Mouse (Mus musculus) thymus, adult 2 months (tissue): ENCODE measurements around the gene Fam227b. TPM values are rescaled to one million over a fixed set of nuclear protein-coding genes. Genes with fewer than 3 reads are reported as not detected.

Experiments used
- DNase-seq: peaks from one replicate; pipeline ENCODE4 v3.0.0; 2021
- H3K27ac ChIP-seq: fragments of 200-500 bp; 2 replicates; pipeline ENCODE4 v1.5.1; 2012; ENCODE audit warnings: low read length, control low read depth; ENCODE audit not compliant: control insufficient read depth, insufficient read depth
- H3K27me3 ChIP-seq: fragments of 200-500 bp; 2 replicates; pipeline ENCODE4 v1.6.1; 2012; ENCODE audit warnings: mild to moderate bottlenecking, low read length, moderate library complexity, mixed read lengths; ENCODE audit not compliant: control insufficient read depth, insufficient read depth
- H3K36me3 ChIP-seq: fragments of 200-500 bp; 2 replicates; pipeline ENCODE4 v1.6.1; 2012; ENCODE audit warnings: mild to moderate bottlenecking, low read length, moderate library complexity; ENCODE audit not compliant: control insufficient read depth, insufficient read depth
- H3K4me1 ChIP-seq: fragments of 200-500 bp; replicated peaks from 2 replicates; pipeline ENCODE4 v1.6.1; 2012; ENCODE audit warnings: low read length; ENCODE audit not compliant: control insufficient read depth, insufficient read depth
- H3K4me3 ChIP-seq: fragments of 200-500 bp; 2 replicates; pipeline ENCODE4 v1.5.1; 2012; ENCODE audit warnings: mild to moderate bottlenecking, low read length, control low read depth, moderate library complexity; ENCODE audit not compliant: control insufficient read depth, insufficient read depth
- CTCF ChIP-seq: fragments of 200-500 bp; IDR thresholded peaks from 2 replicates; pipeline ENCODE4 v1.5.1; 2012; ENCODE audit warnings: mild to moderate bottlenecking, control low read depth, low read length, moderate library complexity, borderline replicate concordance; ENCODE audit not compliant: control insufficient read depth, poor library complexity, insufficient read depth; ENCODE audit errors: extremely low read depth
- POLR2A ChIP-seq: fragments of 200-500 bp; IDR thresholded peaks from 2 replicates; pipeline ENCODE4 v1.6.1; 2012; ENCODE audit warnings: mild to moderate bottlenecking, low read length, control low read depth, moderate library complexity; ENCODE audit not compliant: control insufficient read depth, poor library complexity, insufficient read depth; ENCODE audit errors: extremely low read depth
- WGBS: fragments of 180-500 bp; shearing (Covaris S2); methylation state at CpG from one replicate; pipeline ENCODE4 v1.1.7; 2018; 5-methylcytosine and 5-hydroxymethylcytosine counted together
- polyA plus RNA-seq: library from polyadenylated mRNA; depleted of rRNA; stranded (reverse); fragments of >200 nt; gene quantifications from 2 replicates; pipeline ENCODE4 v1.2.3, GENCODE M21; 2012; rRNA removed

The Fam227b gene
- not detected in 2 replicates for polyA plus RNA-seq

DNA sequence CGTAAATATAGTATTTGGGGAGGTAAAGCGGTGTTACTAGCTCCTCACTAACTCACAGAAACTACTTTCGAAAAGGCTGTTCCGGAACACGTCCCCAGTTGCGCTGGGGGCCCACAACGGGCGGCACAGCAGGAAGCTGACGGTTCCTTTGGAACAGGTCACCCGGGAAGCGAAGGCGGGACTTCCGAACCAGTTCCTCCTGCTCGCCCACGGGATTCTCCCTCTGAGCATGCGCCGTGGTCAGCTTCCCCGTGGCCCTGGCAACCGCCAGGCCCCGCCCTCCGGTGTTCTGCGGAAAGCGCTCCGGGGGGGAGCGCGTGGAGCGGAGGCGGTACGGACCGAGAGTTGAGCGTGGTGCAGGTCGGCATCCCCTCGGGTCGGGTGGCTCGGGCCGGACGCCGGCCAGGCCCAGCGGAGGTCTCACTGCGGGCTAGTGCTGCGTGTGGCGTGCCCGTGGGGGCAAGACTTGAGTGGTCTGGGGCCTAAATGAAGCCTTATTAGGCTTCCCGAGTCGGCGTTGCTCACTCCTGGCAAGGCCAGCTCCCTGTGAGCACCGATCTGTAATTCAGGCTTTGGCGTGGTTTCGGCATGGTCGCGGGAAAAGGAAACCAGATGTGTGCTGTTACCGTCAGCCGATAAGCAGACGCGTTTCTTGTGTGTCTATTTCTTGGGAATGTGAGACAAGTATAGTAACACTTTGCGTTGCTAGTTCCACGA is at the start of gene Fam227b, which contains the start of gene Dtwd1:
Gene Fam227b (minus strand): TSS at position 150 of the 717 bp plus-strand sequence.
Gene Dtwd1 (plus strand): TSS at position 287 of the 717 bp plus-strand sequence.
- H3K4me3 ChIP-seq: peak within 1 kb of the TSS; percentile 86
- H3K27me3 ChIP-seq: no peaks in the 10 kb centered on the region
- H3K27ac ChIP-seq: peak within 1 kb of the TSS; percentile 20
- peak; percentile 62 for TF ChIP-seq POLR2A
- TF ChIP-seq CTCF: 0 out of 2 replicates have a peak, but pooled peaks have one; percentile 42
- peak; percentile 97 for DNase-seq
- H3K36me3 ChIP-seq: no peaks in the 10 kb centered on the region
- H3K4me1 ChIP-seq: peaks cover 4% of the 10 kb centered on the region
- 1% methylated on average over 57 of the region's 57 CpGs for WGBS

DNA sequence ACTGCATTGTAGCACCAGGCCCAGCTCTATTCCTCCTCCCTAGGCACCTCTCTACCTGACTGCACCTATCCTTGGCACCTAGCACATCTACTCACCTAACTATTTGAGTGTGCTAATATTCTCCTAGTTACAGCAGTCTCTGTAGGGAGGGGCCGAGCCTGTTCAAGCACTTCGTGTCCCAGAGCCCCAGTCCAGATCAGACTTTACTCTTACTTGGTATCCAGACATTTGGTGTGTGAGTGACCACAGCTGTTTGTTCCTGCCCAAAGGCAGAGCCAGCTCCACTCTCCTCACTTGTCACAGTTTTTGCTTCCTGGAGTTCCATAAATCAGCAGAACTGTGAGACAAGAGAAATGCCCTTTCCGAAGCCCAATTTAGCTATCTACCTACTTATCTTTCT is 47.2 kb upstream of the Fam227b start:
- Histone ChIP-seq H3K27me3 (no peaks in the 10 kb centered on the region), H3K4me1 (no peaks in the 10 kb centered on the region), H3K4me3 (no peak overlapping the region), H3K27ac (no peak overlapping the region), H3K36me3 (no peaks in the 10 kb centered on the region)
- WGBS: 92% methylated on average over 3 of the region's 3 CpGs
- no peak for DNase-seq
- TF ChIP-seq CTCF (no peak), POLR2A (no peak)

DNA sequence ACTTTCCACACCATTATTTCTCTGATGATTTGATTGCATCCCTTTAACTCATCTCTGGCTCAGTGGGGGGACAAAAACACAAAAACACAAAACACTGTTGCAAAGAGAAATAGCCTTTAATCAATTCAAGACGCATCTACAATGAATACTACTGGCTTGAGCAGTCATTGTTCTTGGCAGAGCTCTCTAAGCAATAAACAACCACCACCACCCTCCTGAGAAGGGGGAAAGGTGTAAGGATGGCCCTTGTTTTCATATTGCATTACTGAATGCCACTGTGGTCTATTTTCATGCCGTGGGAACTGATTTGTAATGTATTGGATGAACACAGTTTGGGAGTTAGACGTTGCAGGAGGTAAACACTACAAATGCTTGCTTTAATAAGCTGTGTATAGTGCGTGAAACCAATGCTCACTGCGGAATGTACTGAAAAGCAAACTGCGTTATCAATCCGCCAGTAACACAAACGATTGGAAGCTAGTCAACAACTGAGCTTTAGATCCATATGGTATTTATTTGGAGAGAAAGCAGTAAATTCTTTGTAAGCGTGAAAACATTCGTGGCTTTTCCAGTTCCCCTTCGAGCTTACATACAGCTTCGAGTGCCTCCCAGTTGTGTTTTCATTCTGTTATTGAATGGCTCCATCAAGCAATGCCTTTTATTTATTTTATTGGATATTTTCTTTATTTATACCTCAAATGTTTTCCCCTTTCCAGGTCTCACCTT is 44.0 kb upstream of the Fam227b start:
- no peaks in the 10 kb centered on the region for H3K36me3 ChIP-seq
- no peak overlapping the region for H3K4me3 ChIP-seq
- H3K27me3 ChIP-seq: no peaks in the 10 kb centered on the region
- H3K27ac ChIP-seq: no peak overlapping the region
- 87% methylated on average over 12 of the region's 12 CpGs for WGBS
- no peak for DNase-seq
- H3K4me1 ChIP-seq: no peaks in the 10 kb centered on the region
- TF ChIP-seq CTCF: no peak
- no peak for TF ChIP-seq POLR2A

DNA sequence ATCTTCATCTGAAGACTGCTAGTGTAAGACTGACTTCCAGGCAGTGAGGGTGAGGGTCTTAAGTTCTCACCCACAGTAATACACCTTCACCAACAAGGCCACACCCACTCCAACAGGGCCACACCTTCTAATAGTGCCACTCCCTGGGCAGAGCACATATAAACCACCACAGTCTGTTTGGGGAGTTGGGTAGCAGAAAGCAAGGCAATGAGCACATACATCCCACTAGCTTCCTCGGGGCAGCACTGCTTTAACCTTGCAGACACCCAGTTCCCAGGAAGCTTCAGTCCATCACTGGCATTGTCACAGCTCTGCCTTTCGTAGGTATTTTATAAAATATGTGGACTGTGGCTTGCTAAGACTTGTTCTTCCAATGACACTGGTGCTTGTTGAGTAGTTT is 40.3 kb upstream of the Fam227b start:
- WGBS: 93% methylated on average over 2 of the region's 2 CpGs
- Histone ChIP-seq H3K36me3 (no peaks in the 10 kb centered on the region), H3K27me3 (no peaks in the 10 kb centered on the region), H3K27ac (no peak overlapping the region), H3K4me3 (no peak overlapping the region), H3K4me1 (no peaks in the 10 kb centered on the region)
- no peak for TF ChIP-seq POLR2A
- no peak for TF ChIP-seq CTCF
- DNase-seq: no peak

DNA sequence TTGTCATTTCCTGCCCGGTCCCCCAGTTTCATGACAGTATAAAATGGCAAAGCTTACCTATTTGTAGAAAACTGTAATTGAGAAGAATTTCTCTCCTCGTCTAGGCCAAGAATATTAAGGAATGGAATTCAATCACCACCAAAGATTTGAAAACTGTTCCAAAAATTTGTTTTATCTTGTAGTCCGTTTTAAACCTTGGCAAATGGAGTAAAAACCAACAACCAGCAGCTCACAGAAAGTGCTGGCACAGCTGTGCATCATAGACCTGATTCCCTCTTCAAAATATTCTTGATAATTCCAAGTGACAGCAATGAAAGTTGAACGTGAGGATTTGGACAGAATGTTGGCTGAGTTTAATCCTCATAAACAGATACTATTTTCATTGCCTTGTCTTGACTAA is 39.5 kb upstream of the Fam227b start:
- no peak for DNase-seq
- WGBS: 85% methylated on average over 4 of the region's 4 CpGs
- TF ChIP-seq POLR2A: no peak
- no peak for TF ChIP-seq CTCF

DNA sequence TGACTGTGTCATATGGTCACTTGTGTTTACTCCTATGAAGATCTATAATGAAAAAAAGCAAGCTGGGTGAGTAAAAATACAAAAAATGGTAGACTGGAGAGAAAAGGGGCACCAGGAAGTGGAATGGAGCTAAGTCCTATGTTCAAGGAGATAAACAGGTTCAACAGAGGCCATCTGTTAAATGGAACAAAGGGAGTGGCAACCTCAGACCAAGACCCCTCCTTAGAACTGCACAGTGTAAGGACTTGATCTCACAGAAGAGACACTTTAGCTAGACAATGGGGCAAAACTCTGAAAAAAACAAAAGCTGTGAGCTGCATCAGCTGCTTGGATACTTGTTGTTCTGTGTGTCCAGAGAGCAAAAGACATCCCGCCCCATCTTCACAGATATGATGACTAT is 19.6 kb upstream of the Fam227b start:
- Histone ChIP-seq H3K27me3 (no peaks in the 10 kb centered on the region), H3K36me3 (no peaks in the 10 kb centered on the region), H3K27ac (no peak overlapping the region), H3K4me1 (no peaks in the 10 kb centered on the region), H3K4me3 (no peak overlapping the region)
- TF ChIP-seq POLR2A: no peak
- no peak for TF ChIP-seq CTCF
- no peak for DNase-seq
- WGBS: 89% methylated on average over 1 of the region's 1 CpGs

More for the DNA sequence above, 39.5 kb upstream of the Fam227b start:
- H3K27me3 ChIP-seq: no peaks in the 10 kb centered on the region
- no peak overlapping the region for H3K4me3 ChIP-seq
- no peaks in the 10 kb centered on the region for H3K4me1 ChIP-seq
- H3K27ac ChIP-seq: no peak overlapping the region
- H3K36me3 ChIP-seq: no peaks in the 10 kb centered on the region
